Mouse (Mus musculus) C2C12 (cell line): ENCODE measurements around the gene Eif4b.

Experiments used
- CTCF ChIP-seq: IDR thresholded peaks from one replicate; pipeline ENCODE4 v1.5.1; 2011; ENCODE audit not compliant: control insufficient read depth, insufficient read depth, insufficient read length
- MAX ChIP-seq: IDR thresholded peaks from one replicate; pipeline ENCODE4 v1.6.1; 2011; ENCODE audit warnings: mild to moderate bottlenecking, control low read depth
- MYOD1 ChIP-seq: IDR thresholded peaks from one replicate; pipeline ENCODE4 v1.6.1; 2011; ENCODE audit warnings: low read depth; ENCODE audit not compliant: control insufficient read depth, insufficient read length
- MYOG ChIP-seq: IDR thresholded peaks from one replicate; pipeline ENCODE4 v1.6.1; 2011; ENCODE audit not compliant: control insufficient read depth, insufficient read length; ENCODE audit errors: extremely low read depth
- USF1 ChIP-seq: IDR thresholded peaks from one replicate; pipeline ENCODE4 v1.6.1; 2011; ENCODE audit warnings: low read depth, mild to moderate bottlenecking, control low read depth, moderate library complexity

GRCm38 (mm10) chr15:102113674-102114073, 40.1 kb downstream of the Eif4b start:
- no peak for TF ChIP-seq MYOD1
- no peak for TF ChIP-seq CTCF
- no peak for TF ChIP-seq MAX
- TF ChIP-seq MYOG, result no peak
- no peak for TF ChIP-seq USF1
